Mouse (Mus musculus) ES-Bruce4 (cell line): ENCODE data around the gene Isca2. TPM values are rescaled to one million over a fixed set of nuclear protein-coding genes. Genes with fewer than 3 reads are reported as not detected.

ENCODE experiments used
- H3K27ac ChIP-seq: 2 replicates; pipeline ENCODE4 v1.5.1; 2012; ENCODE audit warnings: low read length, inconsistent platforms; ENCODE audit not compliant: insufficient read depth
- H3K27me3 ChIP-seq: 2 replicates; pipeline ENCODE4 v1.6.1; 2012; ENCODE audit warnings: mild to moderate bottlenecking, low read length, inconsistent platforms; ENCODE audit not compliant: control insufficient read depth, poor library complexity, insufficient read depth, severe bottlenecking
- H3K36me3 ChIP-seq: 2 replicates; pipeline ENCODE4 v1.6.1; 2012; ENCODE audit warnings: inconsistent platforms, mild to moderate bottlenecking, low read length, moderate library complexity; ENCODE audit not compliant: control insufficient read depth, poor library complexity, insufficient read depth, severe bottlenecking
- H3K4me1 ChIP-seq: one replicate; pipeline ENCODE4 v1.8.1; 2011; ENCODE audit warnings: low read length; ENCODE audit not compliant: control insufficient read depth, insufficient read depth
- H3K4me3 ChIP-seq: 2 replicates; pipeline ENCODE4 v1.5.1; 2011; ENCODE audit warnings: low read depth, mild to moderate bottlenecking, low read length
- H3K9ac ChIP-seq: 2 replicates; pipeline ENCODE4 v1.6.1; 2012; ENCODE audit warnings: low read depth, mild to moderate bottlenecking, inconsistent platforms; ENCODE audit not compliant: poor library complexity, severe bottlenecking
- H3K9me3 ChIP-seq: replicated peaks from 2 replicates; pipeline ENCODE4 v1.6.1; 2012; ENCODE audit warnings: mild to moderate bottlenecking, low read length, inconsistent platforms; ENCODE audit not compliant: control insufficient read depth, poor library complexity, insufficient read depth, severe bottlenecking
- CTCF ChIP-seq: IDR thresholded peaks from one replicate; pipeline ENCODE4 v1.8.1; 2011; ENCODE audit warnings: low read depth, low read length
- EP300 ChIP-seq: IDR thresholded peaks from 2 replicates; pipeline ENCODE4 v1.6.1; 2011; ENCODE audit warnings: low read depth, low read length; ENCODE audit not compliant: insufficient read depth
- POLR2A ChIP-seq: IDR thresholded peaks from one replicate; pipeline ENCODE4 v1.8.1; 2011; ENCODE audit warnings: low read length; ENCODE audit not compliant: insufficient read depth
- polyA plus RNA-seq: library from polyadenylated mRNA; stranded (reverse); fragments of >200 nt; gene quantifications from 2 replicates; pipeline ENCODE4 v1.2.4, GENCODE M21; 2011; ENCODE audit warnings: low read depth; ENCODE audit not compliant: missing spikeins, insufficient read depth, insufficient read length

Isca2 gene
- polyA plus RNA-seq, 1 experiment = 44.4 TPM

DNA sequence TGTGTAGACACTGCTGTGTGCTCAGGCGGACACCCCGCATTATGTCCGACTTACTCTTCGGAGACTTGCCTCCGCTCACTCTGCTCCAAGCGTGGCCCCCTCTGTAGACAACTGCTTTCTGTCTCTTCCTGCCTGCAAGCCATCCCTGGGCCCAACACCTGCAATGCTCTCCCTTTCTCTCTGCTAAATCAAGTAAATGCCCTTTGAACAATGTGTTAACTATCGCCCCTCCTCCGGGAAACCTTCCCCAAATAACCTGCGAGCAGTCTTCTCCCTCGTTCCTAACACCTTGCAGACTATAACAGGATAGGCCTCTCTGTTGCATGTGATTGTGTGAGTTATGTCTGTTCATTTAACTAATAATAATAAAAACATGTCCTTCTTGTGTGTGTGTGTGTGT, 29.6 kb upstream of the Isca2 start:
- Histone ChIP-seq H3K27me3 (no peaks in the 10 kb centered on the region), H3K36me3 (no peaks in the 10 kb centered on the region), H3K4me3 (no peak overlapping the region), H3K27ac (no peak overlapping the region), H3K9me3 (no peaks in the 10 kb centered on the region), H3K9ac (no peak overlapping the region), H3K4me1 (no peaks in the 10 kb centered on the region)
- TF ChIP-seq EP300 (no peak), CTCF (no peak), POLR2A (no peak)

DNA sequence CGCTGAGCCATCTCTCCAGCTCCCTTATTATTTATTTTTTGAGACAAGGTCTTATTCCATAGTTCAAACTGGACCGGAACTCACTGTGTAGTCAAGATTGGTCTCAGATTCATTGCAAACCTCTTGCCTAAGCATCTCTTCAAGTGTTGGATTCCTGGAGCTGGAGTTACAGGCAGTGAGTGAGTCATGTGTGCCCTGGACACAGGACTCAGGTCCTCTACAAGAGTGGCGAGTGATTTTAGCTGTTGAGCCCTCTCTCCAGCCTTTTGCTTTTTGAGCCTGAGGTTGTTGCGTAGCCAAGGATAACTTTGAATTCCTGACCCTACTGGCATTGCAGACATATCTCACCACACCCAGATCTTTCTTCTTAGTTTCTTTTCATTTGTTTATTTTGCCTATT, 27.4 kb upstream of the Isca2 start:
- no peak overlapping the region for H3K27ac ChIP-seq
- TF ChIP-seq POLR2A (no peak), EP300 (no peak), CTCF (no peak)
- no peaks in the 10 kb centered on the region for H3K9me3 ChIP-seq
- H3K27me3 ChIP-seq = no peaks in the 10 kb centered on the region
- no peak overlapping the region for H3K4me3 ChIP-seq
- H3K36me3 ChIP-seq = no peaks in the 10 kb centered on the region
- H3K4me1 ChIP-seq = no peaks in the 10 kb centered on the region
- H3K9ac ChIP-seq = no peak overlapping the region

DNA sequence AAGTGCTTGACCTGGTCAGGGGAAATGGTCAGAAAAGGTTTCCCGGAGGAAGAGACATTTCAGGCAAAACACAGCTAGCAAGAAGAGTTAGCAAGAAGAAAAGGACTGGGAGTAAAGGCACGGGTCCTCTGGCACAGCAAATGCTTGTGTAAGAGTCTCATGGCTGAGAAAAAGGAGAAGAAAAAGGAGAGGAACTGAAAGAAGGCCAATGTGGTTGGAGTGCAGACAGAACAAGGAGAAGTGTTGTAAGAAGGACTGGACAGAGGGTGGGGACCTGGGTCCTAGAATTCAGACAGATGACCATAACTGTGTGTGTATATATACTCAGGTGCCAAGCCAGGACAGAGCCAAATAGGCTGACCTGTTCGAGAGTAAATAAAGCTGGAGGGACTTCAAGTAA, 24.9 kb upstream of the Isca2 start:
- no peak overlapping the region for H3K27ac ChIP-seq
- no peak overlapping the region for H3K9ac ChIP-seq
- H3K27me3 ChIP-seq = no peaks in the 10 kb centered on the region
- TF ChIP-seq CTCF (no peak), POLR2A (no peak), EP300 (no peak)
- H3K9me3 ChIP-seq = no peaks in the 10 kb centered on the region
- no peak overlapping the region for H3K4me3 ChIP-seq
- no peaks in the 10 kb centered on the region for H3K4me1 ChIP-seq
- H3K36me3 ChIP-seq = no peaks in the 10 kb centered on the region

DNA sequence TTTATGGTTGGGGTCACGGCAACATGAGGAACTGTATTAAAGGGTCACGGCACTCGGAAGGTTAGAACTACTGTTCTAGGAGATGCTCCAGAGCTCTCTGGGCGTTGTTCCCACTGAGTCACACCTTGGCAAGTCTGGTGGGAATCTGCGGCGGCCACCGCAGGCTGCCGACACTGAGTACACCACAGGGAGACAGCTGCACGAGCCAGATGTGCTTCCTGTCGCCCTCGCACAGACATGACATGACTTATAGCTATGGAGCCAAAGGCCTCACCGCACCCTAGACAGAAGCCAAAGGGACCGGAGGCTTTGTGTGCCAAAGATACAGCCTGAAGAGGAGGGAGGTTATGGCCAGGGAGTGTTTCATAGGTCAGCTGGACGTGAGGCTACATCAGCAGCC, 22.4 kb upstream of the Isca2 start:
- TF ChIP-seq CTCF = no peak
- TF ChIP-seq EP300 = no peak
- no peak for TF ChIP-seq POLR2A

DNA sequence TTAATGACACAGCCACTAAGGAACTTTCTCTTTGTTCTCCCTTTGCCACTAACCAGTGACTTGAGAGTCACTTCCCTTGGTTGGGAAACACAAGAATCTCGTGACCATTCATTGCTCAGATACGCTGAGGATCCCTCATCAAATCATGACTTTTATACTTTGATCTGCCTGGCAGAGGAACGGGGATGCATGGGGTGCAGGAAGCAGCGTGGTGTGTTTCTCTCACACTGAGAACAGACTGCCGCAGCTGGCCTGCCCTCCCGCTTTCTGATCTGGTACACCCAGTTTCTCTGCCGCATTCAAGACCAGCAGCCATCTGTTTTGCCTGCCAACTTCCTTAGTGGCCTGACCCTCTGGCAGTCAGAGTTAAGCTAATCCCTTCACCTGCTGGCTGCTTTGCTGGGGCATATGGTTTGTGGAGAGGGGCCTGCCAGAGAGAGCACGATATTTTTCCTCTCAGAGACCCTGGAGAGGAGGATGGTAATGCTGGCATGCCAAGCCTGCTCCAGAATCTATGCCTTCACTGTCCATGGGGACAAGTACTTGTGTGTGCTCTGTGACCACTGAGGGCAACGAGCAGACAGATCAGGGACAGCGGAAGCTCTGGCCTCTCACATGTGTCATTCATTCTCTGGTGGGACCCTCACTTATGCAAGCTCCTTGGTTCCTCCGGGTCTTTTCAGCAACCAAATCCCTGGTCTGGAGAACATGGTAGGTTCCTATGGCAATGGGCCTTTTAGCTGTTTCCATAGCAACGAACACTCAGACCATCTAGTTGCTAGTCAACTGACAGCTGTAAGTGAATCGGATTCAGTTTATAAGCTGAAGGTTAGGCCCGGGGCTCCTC, 20.7 kb upstream of the Isca2 start:
- H3K36me3 ChIP-seq = peaks cover 7% of the 10 kb centered on the region; the same call in 1 of the 2 replicates
- no peak overlapping the region for H3K4me3 ChIP-seq
- H3K9ac ChIP-seq = no peak overlapping the region
- H3K27ac ChIP-seq = no peak overlapping the region
- no peaks in the 10 kb centered on the region for H3K27me3 ChIP-seq
- H3K9me3 ChIP-seq = no peaks in the 10 kb centered on the region
- H3K4me1 ChIP-seq = no peaks in the 10 kb centered on the region
- TF ChIP-seq POLR2A (no peak), CTCF (no peak), EP300 (no peak)

More for the DNA sequence above, 22.4 kb upstream of the Isca2 start:
- Histone ChIP-seq H3K4me1 (no peaks in the 10 kb centered on the region), H3K9ac (no peak overlapping the region), H3K4me3 (no peak overlapping the region), H3K27ac (no peak overlapping the region), H3K27me3 (no peaks in the 10 kb centered on the region), H3K9me3 (no peaks in the 10 kb centered on the region), H3K36me3 (no peaks in the 10 kb centered on the region)

DNA sequence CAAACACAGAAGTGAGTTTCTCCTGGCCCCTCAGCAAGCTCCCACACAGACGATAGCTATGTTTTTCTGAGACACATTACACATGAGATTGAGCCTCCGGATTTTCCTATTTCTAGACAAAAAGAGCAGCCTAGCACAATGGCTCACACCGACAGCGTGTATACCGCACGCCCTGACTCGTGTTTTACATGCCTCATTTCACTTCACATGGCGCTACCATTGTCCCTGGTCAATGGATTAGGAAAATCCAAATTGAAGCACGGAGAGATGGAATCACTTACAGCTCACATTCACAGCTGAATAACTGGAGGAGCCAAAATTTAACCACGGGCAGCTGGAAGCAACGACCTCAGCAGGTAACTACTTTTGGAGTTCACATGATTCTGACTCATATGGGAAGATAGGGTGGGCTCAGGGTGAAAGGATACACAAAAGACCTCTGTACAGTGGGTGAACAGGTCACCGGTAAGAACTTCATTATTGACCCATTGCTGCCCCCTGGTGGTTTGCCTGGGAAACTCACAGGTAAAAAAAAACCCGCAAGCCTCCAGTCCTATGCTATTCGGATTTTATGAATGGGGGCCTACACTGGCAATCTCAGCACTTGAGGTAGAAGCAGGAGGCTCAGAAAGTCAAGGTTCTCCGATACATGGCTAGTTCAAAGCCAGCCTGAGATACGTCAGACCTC, 17.9 kb upstream of the Isca2 start:
- Histone ChIP-seq H3K4me1 (no peaks in the 10 kb centered on the region), H3K9me3 (no peaks in the 10 kb centered on the region), H3K27ac (no peak overlapping the region), H3K27me3 (no peaks in the 10 kb centered on the region), H3K4me3 (no peak overlapping the region), H3K9ac (no peak overlapping the region), H3K36me3 (peaks cover 10% of the 10 kb centered on the region; the same call in 1 of the 2 replicates)
- peak; percentile 5 for TF ChIP-seq CTCF
- no peak for TF ChIP-seq EP300
- no peak for TF ChIP-seq POLR2A
